Mouse (Mus musculus): ENCODE data around the gene Shcbp1. TPM values are rescaled to one million over a fixed set of nuclear protein-coding genes. Genes with fewer than 3 reads are reported as not detected.
"Not testable (repeated sequence)": the region's sequence is repeated elsewhere in the genome, so short reads cannot be mapped to it uniquely, and the experiment has no call there.

Gene Shcbp1
- 1 to 10 TPM; 3.8 to 6.3 TPM for total RNA-seq (2021)
- long read RNA-seq, experiment 1, transcript Shcbp1-201 (13 exons, 2,156 nt) = major isoform, 7 of 7 reads
- long read RNA-seq, experiment 1, partial matches to known transcripts = 0 of 7 reads
- long read RNA-seq, experiment 1, other reads (novel, unspliced or antisense) = 0 of 7 reads
- long read RNA-seq, experiment 2, transcript Shcbp1-201 (13 exons, 2,156 nt) = major isoform, 5 of 6 reads
- long read RNA-seq, experiment 2, partial matches to known transcripts = 1 of 6 reads
- long read RNA-seq, experiment 2, other reads (novel, unspliced or antisense) = 0 of 6 reads

- DNase-seq = peak; percentile 88
Observed at GRCm38 (mm10) chr8:4779254-4780055, at the start of gene Shcbp1. Gene Shcbp1 (minus strand): TSS chr8:4779567.

GRCm38 (mm10) chr8:4808831-4809230 is 29.5 kb upstream of the Shcbp1 start:
- no peak for DNase-seq

GRCm38 (mm10) chr8:4800524-4801122 is 21.3 kb upstream of the Shcbp1 start:
- peak; percentile 17 for DNase-seq

GRCm38 (mm10) chr8:4778266-4778665 is 1.1 kb downstream of the Shcbp1 start:
- no peak for DNase-seq

GRCm38 (mm10) chr8:4764751-4765150 is 14.6 kb downstream of the Shcbp1 start:
- DNase-seq = no peak

GRCm38 (mm10) chr8:4753048-4753447 is 26.3 kb downstream of the Shcbp1 start:
- no peak for DNase-seq

DNA sequence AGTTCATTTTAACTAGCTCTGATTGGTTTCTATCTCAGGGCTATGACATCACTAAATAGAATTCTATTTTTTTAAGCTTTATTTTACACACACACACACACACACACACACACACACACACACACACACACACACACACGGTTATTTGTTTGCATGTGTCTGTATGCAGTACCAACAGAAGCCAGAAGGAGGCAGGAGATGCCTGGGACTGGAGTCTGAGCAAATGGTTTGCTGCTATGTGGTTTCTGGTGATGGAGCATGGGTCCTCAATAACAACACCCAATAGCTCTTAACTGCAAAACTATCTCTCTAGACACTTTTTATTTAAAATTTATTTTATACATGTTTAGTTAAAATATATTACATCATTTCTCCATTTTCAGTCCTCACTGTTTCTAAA is 48.4 kb downstream of the Shcbp1 start:
- no peak for DNase-seq

DNA sequence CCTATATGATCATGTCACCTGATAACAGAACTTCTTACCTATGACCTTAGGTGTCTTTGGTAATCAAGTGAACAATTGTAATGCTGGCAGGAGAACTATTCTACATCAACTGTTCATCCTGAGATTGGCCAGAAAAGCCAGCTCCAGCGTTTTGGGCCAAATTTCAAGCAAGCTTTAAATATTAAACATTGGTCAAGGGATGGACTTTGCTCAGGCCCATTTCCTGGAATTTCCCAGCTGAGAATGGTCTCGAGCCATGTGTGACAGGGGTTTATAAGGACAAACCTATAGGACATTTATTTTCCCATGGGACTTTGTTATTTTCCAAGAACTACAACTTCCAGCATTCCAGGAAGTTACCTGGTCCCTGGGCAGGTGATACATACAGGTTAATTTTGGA is 63.8 kb downstream of the Shcbp1 start:
- no peak for DNase-seq

- DNase-seq = not testable (repeated sequence)
Observed at GRCm38 (mm10) chr8:4708346-4708745, 71.0 kb downstream of the Shcbp1 start.

- not testable (repeated sequence) for DNase-seq
Observed at GRCm38 (mm10) chr8:4707916-4708315, 71.5 kb downstream of the Shcbp1 start.

GRCm38 (mm10) chr8:4691634-4692033 is 87.7 kb downstream of the Shcbp1 start:
- no peak for DNase-seq

Other genes starting within 250 kb of the Shcbp1 start
- 1 to 10 TPM; 7.1 to 8.8 TPM for gene Zfp958, start 166.4 kb downstream of the Shcbp1 start, total RNA-seq (2021)

All from gastrocnemius, postnatal 10 days (tissue).